Mouse (Mus musculus): ENCODE results near the gene Grm7.

GRCm38 (mm10) chr6:110818236-110818635 is 172.9 kb downstream of the Grm7 start:
- TF ChIP-seq POLR2A (IDR thresholded peaks at IDR 0.05; ENCODE audit: insufficient read depth, low read depth, low read length) (no peak), CTCF (IDR thresholded peaks at IDR 0.05) (no peak)
